Mouse (Mus musculus): ENCODE measurements around the gene Olfr780. TPM values are rescaled to one million over a fixed set of nuclear protein-coding genes. Genes with fewer than 3 reads are reported as not detected.

Gene Olfr780
- polyA plus RNA-seq, 1 experiment from 2014 or later = not detected

DNA sequence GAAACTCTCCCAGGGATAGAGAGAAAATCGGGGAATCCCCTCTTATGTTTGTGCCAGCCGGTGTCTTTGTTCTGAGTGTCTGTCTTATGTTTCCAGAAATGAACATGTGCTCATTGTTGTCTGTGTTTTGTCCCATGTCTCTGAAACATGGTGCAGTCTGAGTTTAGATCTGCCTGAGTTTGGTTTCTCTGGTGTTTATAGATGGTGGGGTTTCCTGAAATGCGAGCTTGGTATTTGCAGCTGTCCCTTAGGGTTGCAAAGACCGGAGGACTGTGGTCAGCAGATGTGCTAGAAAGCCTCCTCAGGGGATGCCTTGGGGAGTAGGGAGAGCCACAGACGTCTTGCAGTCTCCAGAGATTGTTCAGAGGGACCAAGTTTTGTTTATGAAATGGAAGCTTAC is 39.4 kb downstream of the Olfr780 start:
- no peaks in the 10 kb centered on the region for H3K4me1 ChIP-seq (replicated peaks; ENCODE audit: control insufficient read depth, insufficient read depth, low read length)
- no peak overlapping the region for H3K9ac ChIP-seq (ENCODE audit: low read depth, low read length)
- no peak overlapping the region for H3K4me3 ChIP-seq (ENCODE audit: low read depth, low read length)
- H3K27me3 ChIP-seq (replicated peaks; ENCODE audit: control insufficient read depth, insufficient read depth, low read length) = no peaks in the 10 kb centered on the region
- no peaks in the 10 kb centered on the region for H3K36me3 ChIP-seq (ENCODE audit: control insufficient read depth, insufficient read depth)
- no peak overlapping the region for H3K27ac ChIP-seq (ENCODE audit: low read depth, low read length)
- H3K9me3 ChIP-seq (ENCODE audit: control insufficient read depth) = 0 out of 2 replicates have a peak, but pooled peaks cover 3% of the 10 kb centered on the region
- H3K4me2 ChIP-seq (replicated peaks; ENCODE audit: low read depth) = no peak overlapping the region
- no peak for TF ChIP-seq CTCF (IDR thresholded peaks at IDR 0.05; ENCODE audit: low read depth)
- no peak for ATAC-seq
- 70% methylated on average over 5 of the region's 5 CpGs for WGBS

Other genes starting within 250 kb of the Olfr780 start
- gene Olfr766-ps1, start 249.1 kb upstream of the Olfr780 start, polyA plus RNA-seq (2015; fragmentation: Nextera tagmentation; extraction: Ambion mirVana) = not detected in 2 replicates
- not detected in 2 replicates for gene Olfr767, start 235.2 kb upstream of the Olfr780 start, polyA plus RNA-seq (2015; fragmentation: Nextera tagmentation; extraction: Ambion mirVana)
- gene Olfr768, start 218.7 kb upstream of the Olfr780 start, polyA plus RNA-seq (2015; fragmentation: Nextera tagmentation; extraction: Ambion mirVana) = not detected in 2 replicates
- gene Olfr769, start 200.3 kb upstream of the Olfr780 start, polyA plus RNA-seq (2015; fragmentation: Nextera tagmentation; extraction: Ambion mirVana) = not detected in 2 replicates
- gene Olfr770, start 179.1 kb upstream of the Olfr780 start, polyA plus RNA-seq (2015; fragmentation: Nextera tagmentation; extraction: Ambion mirVana) = not detected in 2 replicates
- gene Olfr771, start 153.4 kb upstream of the Olfr780 start, polyA plus RNA-seq (2015; fragmentation: Nextera tagmentation; extraction: Ambion mirVana) = not detected in 2 replicates
- not detected in 2 replicates for gene Olfr772, start 140.2 kb upstream of the Olfr780 start, polyA plus RNA-seq (2015; fragmentation: Nextera tagmentation; extraction: Ambion mirVana)
- not detected in 2 replicates for gene Olfr773, start 130.7 kb upstream of the Olfr780 start, polyA plus RNA-seq (2015; fragmentation: Nextera tagmentation; extraction: Ambion mirVana)
- gene Olfr774, start 81.9 kb upstream of the Olfr780 start, polyA plus RNA-seq (2015; fragmentation: Nextera tagmentation; extraction: Ambion mirVana) = not detected in 2 replicates
- not detected in 2 replicates for gene Olfr775, start 69.7 kb upstream of the Olfr780 start, polyA plus RNA-seq (2015; fragmentation: Nextera tagmentation; extraction: Ambion mirVana)
- not detected in 2 replicates for gene Olfr776, start 59.0 kb upstream of the Olfr780 start, polyA plus RNA-seq (2015; fragmentation: Nextera tagmentation; extraction: Ambion mirVana)
- not detected in 2 replicates for gene Olfr777, start 46.6 kb upstream of the Olfr780 start, polyA plus RNA-seq (2015; fragmentation: Nextera tagmentation; extraction: Ambion mirVana)
- not detected in 2 replicates for gene Olfr781, start 10.7 kb downstream of the Olfr780 start, polyA plus RNA-seq (2015; fragmentation: Nextera tagmentation; extraction: Ambion mirVana)
- gene Olfr782, start 30.7 kb downstream of the Olfr780 start, polyA plus RNA-seq (2015; fragmentation: Nextera tagmentation; extraction: Ambion mirVana) = not detected in 2 replicates
- gene Olfr784, start 66.0 kb downstream of the Olfr780 start, polyA plus RNA-seq (2015; fragmentation: Nextera tagmentation; extraction: Ambion mirVana) = 0.04 TPM in 1 of 2 replicates, not detected in the other
- gene Olfr785, start 87.3 kb downstream of the Olfr780 start, polyA plus RNA-seq (2015; fragmentation: Nextera tagmentation; extraction: Ambion mirVana) = not detected in 2 replicates
- not detected in 2 replicates for gene Olfr786, start 109.2 kb downstream of the Olfr780 start, polyA plus RNA-seq (2015; fragmentation: Nextera tagmentation; extraction: Ambion mirVana)
- not detected in 2 replicates for gene Olfr787, start 143.7 kb downstream of the Olfr780 start, polyA plus RNA-seq (2015; fragmentation: Nextera tagmentation; extraction: Ambion mirVana)
- not detected in 2 replicates for gene Olfr788, start 152.9 kb downstream of the Olfr780 start, polyA plus RNA-seq (2015; fragmentation: Nextera tagmentation; extraction: Ambion mirVana)
- not detected in 2 replicates for gene Olfr789, start 166.6 kb downstream of the Olfr780 start, polyA plus RNA-seq (2015; fragmentation: Nextera tagmentation; extraction: Ambion mirVana)
- gene Olfr790, start 180.4 kb downstream of the Olfr780 start, polyA plus RNA-seq (2015; fragmentation: Nextera tagmentation; extraction: Ambion mirVana) = not detected in 2 replicates
- not detected in 2 replicates for gene Olfr791, start 203.7 kb downstream of the Olfr780 start, polyA plus RNA-seq (2015; fragmentation: Nextera tagmentation; extraction: Ambion mirVana)
- not detected in 2 replicates for gene Olfr792, start 221.0 kb downstream of the Olfr780 start, polyA plus RNA-seq (2015; fragmentation: Nextera tagmentation; extraction: Ambion mirVana)
- gene Olfr794, start 249.5 kb downstream of the Olfr780 start, polyA plus RNA-seq (2015; fragmentation: Nextera tagmentation; extraction: Ambion mirVana) = not detected in 2 replicates

Data from intestine, postnatal 0 days (tissue).